Mouse (Mus musculus): ENCODE data around the gene Mast3. TPM values are rescaled to one million over a fixed set of nuclear protein-coding genes. Genes with fewer than 3 reads are reported as not detected.
A peak's percentile ranks its signal among the peaks of the same experiment; 100 is the strongest.

The Mast3 gene
- polyA plus RNA-seq, 1 experiment from 2014 or later: 9.3 TPM

- Histone ChIP-seq H3K4me3 (ENCODE audit: low read length) (no peak overlapping the region), H3K9me3 (replicated peaks; ENCODE audit: control insufficient read depth, low read length) (no peaks in the 10 kb centered on the region), H3K27me3 (ENCODE audit: control insufficient read depth, insufficient read depth, low read length) (peaks cover 38% of the 10 kb centered on the region), H3K27ac (ENCODE audit: low read length) (no peak overlapping the region), H3K4me1 (ENCODE audit: control insufficient read depth, insufficient read depth, low read length) (peaks cover 22% of the 10 kb centered on the region), H3K4me2 (ENCODE audit: low read depth, low read length) (no peak overlapping the region), H3K36me3 (ENCODE audit: control insufficient read depth, insufficient read depth) (no peaks in the 10 kb centered on the region), H3K9ac (ENCODE audit: low read length) (no peak overlapping the region)
- 17% methylated on average over 15 of the region's 15 CpGs for WGBS
- no peak for ATAC-seq (replicated peaks; ENCODE audit: extremely low read depth, insufficient read depth, low FRiP score)
Observed at GRCm38 (mm10) chr8:70801156-70801555, 3.7 kb downstream of the Mast3 start.

- 55% methylated on average over 10 of the region's 10 CpGs for WGBS
- H3K27ac ChIP-seq (ENCODE audit: low read length): no peak overlapping the region
- peaks cover 36% of the 10 kb centered on the region for H3K27me3 ChIP-seq (ENCODE audit: control insufficient read depth, insufficient read depth, low read length)
- ATAC-seq (replicated peaks; ENCODE audit: extremely low read depth, insufficient read depth, low FRiP score): no peak
- no peak overlapping the region for H3K4me2 ChIP-seq (ENCODE audit: low read depth, low read length)
- no peak overlapping the region for H3K9ac ChIP-seq (ENCODE audit: low read length)
- H3K4me3 ChIP-seq (ENCODE audit: low read length): no peak overlapping the region
- H3K9me3 ChIP-seq (replicated peaks; ENCODE audit: control insufficient read depth, low read length): no peaks in the 10 kb centered on the region
- no peaks in the 10 kb centered on the region for H3K36me3 ChIP-seq (ENCODE audit: control insufficient read depth, insufficient read depth)
- H3K4me1 ChIP-seq (ENCODE audit: control insufficient read depth, insufficient read depth, low read length): peaks cover 22% of the 10 kb centered on the region
Observed at GRCm38 (mm10) chr8:70800648-70801047, 4.2 kb downstream of the Mast3 start.

GRCm38 (mm10) chr8:70798281-70798680 lies 6.6 kb downstream of the Mast3 start:
- Histone ChIP-seq H3K4me3 (ENCODE audit: low read length) (peak overlapping the region; percentile 63; the same call in 1 of the 2 replicates), H3K27me3 (ENCODE audit: control insufficient read depth, insufficient read depth, low read length) (peaks cover 30% of the 10 kb centered on the region), H3K9me3 (replicated peaks; ENCODE audit: control insufficient read depth, low read length) (no peaks in the 10 kb centered on the region), H3K27ac (ENCODE audit: low read length) (no peak overlapping the region), H3K4me1 (ENCODE audit: control insufficient read depth, insufficient read depth, low read length) (peaks cover 11% of the 10 kb centered on the region), H3K4me2 (ENCODE audit: low read depth, low read length) (peak overlapping the region; percentile 82), H3K9ac (ENCODE audit: low read length) (peak overlapping the region; percentile 67; the same call in 1 of the 2 replicates), H3K36me3 (ENCODE audit: control insufficient read depth, insufficient read depth) (no peaks in the 10 kb centered on the region)
- ATAC-seq (replicated peaks; ENCODE audit: extremely low read depth, insufficient read depth, low FRiP score): no peak
- 15% methylated on average over 15 of the region's 15 CpGs for WGBS

- peak overlapping the region; percentile 63 for H3K4me3 ChIP-seq (ENCODE audit: low read length)
- ATAC-seq (replicated peaks; ENCODE audit: extremely low read depth, insufficient read depth, low FRiP score): peak; percentile 77
- WGBS: under 1% methylated on average over 57 of the region's 57 CpGs
- H3K9ac ChIP-seq (ENCODE audit: low read length): peak overlapping the region; percentile 67
- peaks cover 16% of the 10 kb centered on the region for H3K4me1 ChIP-seq (ENCODE audit: control insufficient read depth, insufficient read depth, low read length)
- H3K9me3 ChIP-seq (replicated peaks; ENCODE audit: control insufficient read depth, low read length): no peaks in the 10 kb centered on the region
- H3K36me3 ChIP-seq (ENCODE audit: control insufficient read depth, insufficient read depth): no peaks in the 10 kb centered on the region
- H3K27ac ChIP-seq (ENCODE audit: low read length): 0 out of 2 replicates have a peak overlapping the region, but pooled peaks have one; percentile 35
- peaks cover 29% of the 10 kb centered on the region for H3K27me3 ChIP-seq (ENCODE audit: control insufficient read depth, insufficient read depth, low read length)
- H3K4me2 ChIP-seq (ENCODE audit: low read depth, low read length): peak overlapping the region; percentile 82
Observed at GRCm38 (mm10) chr8:70797081-70798070, 7.5 kb downstream of the Mast3 start.

- H3K36me3 ChIP-seq (ENCODE audit: control insufficient read depth, insufficient read depth): no peaks in the 10 kb centered on the region
- peak overlapping the region; percentile 82 for H3K4me2 ChIP-seq (ENCODE audit: low read depth, low read length)
- peaks cover 28% of the 10 kb centered on the region for H3K27me3 ChIP-seq (ENCODE audit: control insufficient read depth, insufficient read depth, low read length)
- no peak for ATAC-seq (replicated peaks; ENCODE audit: extremely low read depth, insufficient read depth, low FRiP score)
- no peaks in the 10 kb centered on the region for H3K9me3 ChIP-seq (replicated peaks; ENCODE audit: control insufficient read depth, low read length)
- peaks cover 20% of the 10 kb centered on the region for H3K4me1 ChIP-seq (ENCODE audit: control insufficient read depth, insufficient read depth, low read length)
- H3K9ac ChIP-seq (ENCODE audit: low read length): peak overlapping the region; percentile 69
- H3K27ac ChIP-seq (ENCODE audit: low read length): no peak overlapping the region
- H3K4me3 ChIP-seq (ENCODE audit: low read length): peak overlapping the region; percentile 63
- WGBS: 3% methylated on average over 54 of the region's 54 CpGs
Observed at GRCm38 (mm10) chr8:70796403-70797080, 8.3 kb downstream of the Mast3 start.

- 84% methylated on average over 2 of the region's 2 CpGs for WGBS
- peaks cover 29% of the 10 kb centered on the region for H3K4me1 ChIP-seq (ENCODE audit: control insufficient read depth, insufficient read depth, low read length)
- no peaks in the 10 kb centered on the region for H3K36me3 ChIP-seq (ENCODE audit: control insufficient read depth, insufficient read depth)
- H3K9ac ChIP-seq (ENCODE audit: low read length): no peak overlapping the region
- H3K9me3 ChIP-seq (replicated peaks; ENCODE audit: control insufficient read depth, low read length): no peaks in the 10 kb centered on the region
- peaks cover 24% of the 10 kb centered on the region for H3K27me3 ChIP-seq (ENCODE audit: control insufficient read depth, insufficient read depth, low read length)
- no peak for ATAC-seq (replicated peaks; ENCODE audit: extremely low read depth, insufficient read depth, low FRiP score)
- no peak overlapping the region for H3K4me3 ChIP-seq (ENCODE audit: low read length)
- no peak overlapping the region for H3K27ac ChIP-seq (ENCODE audit: low read length)
- no peak overlapping the region for H3K4me2 ChIP-seq (ENCODE audit: low read depth, low read length)
Observed at GRCm38 (mm10) chr8:70795370-70795769, 9.5 kb downstream of the Mast3 start.

GRCm38 (mm10) chr8:70794215-70794614 lies 10.6 kb downstream of the Mast3 start:
- H3K4me1 ChIP-seq (ENCODE audit: control insufficient read depth, insufficient read depth, low read length): peaks cover 29% of the 10 kb centered on the region
- ATAC-seq (replicated peaks; ENCODE audit: extremely low read depth, insufficient read depth, low FRiP score): no peak
- H3K27me3 ChIP-seq (ENCODE audit: control insufficient read depth, insufficient read depth, low read length): peaks cover 13% of the 10 kb centered on the region
- no peak overlapping the region for H3K27ac ChIP-seq (ENCODE audit: low read length)
- H3K9ac ChIP-seq (ENCODE audit: low read length): no peak overlapping the region
- H3K36me3 ChIP-seq (ENCODE audit: control insufficient read depth, insufficient read depth): no peaks in the 10 kb centered on the region
- H3K4me3 ChIP-seq (ENCODE audit: low read length): no peak overlapping the region
- no peaks in the 10 kb centered on the region for H3K9me3 ChIP-seq (replicated peaks; ENCODE audit: control insufficient read depth, low read length)
- no peak overlapping the region for H3K4me2 ChIP-seq (ENCODE audit: low read depth, low read length)
- 80% methylated on average over 2 of the region's 2 CpGs for WGBS

GRCm38 (mm10) chr8:70792700-70793099 lies 12.2 kb downstream of the Mast3 start:
- no peaks in the 10 kb centered on the region; the same call in 1 of the 2 replicates for H3K27me3 ChIP-seq (ENCODE audit: control insufficient read depth, insufficient read depth, low read length)
- H3K27ac ChIP-seq (ENCODE audit: low read length): no peak overlapping the region
- peak overlapping the region; percentile 88 for H3K9ac ChIP-seq (ENCODE audit: low read length)
- peak overlapping the region; percentile 93 for H3K4me2 ChIP-seq (ENCODE audit: low read depth, low read length)
- H3K4me3 ChIP-seq (ENCODE audit: low read length): peak overlapping the region; percentile 72
- H3K36me3 ChIP-seq (ENCODE audit: control insufficient read depth, insufficient read depth): 0 out of 2 replicates have a peak, but pooled peaks cover 2% of the 10 kb centered on the region
- peaks cover 28% of the 10 kb centered on the region for H3K4me1 ChIP-seq (ENCODE audit: control insufficient read depth, insufficient read depth, low read length)
- ATAC-seq (replicated peaks; ENCODE audit: extremely low read depth, insufficient read depth, low FRiP score): peak; percentile 2; the same call in 1 of the 2 replicates
- no peaks in the 10 kb centered on the region for H3K9me3 ChIP-seq (replicated peaks; ENCODE audit: control insufficient read depth, low read length)
- WGBS: 0% methylated on average over 20 of the region's 20 CpGs
